Mouse (Mus musculus) liver, embryonic 12.5 days (tissue): ENCODE measurements around the gene Dst. TPM values are rescaled to one million over a fixed set of nuclear protein-coding genes. Genes with fewer than 3 reads are reported as not detected.
A peak's percentile ranks its signal among the peaks of the same experiment; 100 is the strongest.

ENCODE experiments used
- ATAC-seq: fragments of 200-750 bp; cut with Nextera tagmentation; 2 replicates; pipeline ENCODE4 v1.8.0; 2017; ENCODE audit warnings: moderate number of reproducible peaks, mild to moderate bottlenecking, moderate library complexity
- H3K27ac ChIP-seq: fragments of 300-500 bp; sonication (generic); 2 replicates; pipeline ENCODE4 v1.5.1; 2016; ENCODE audit warnings: mild to moderate bottlenecking
- H3K27me3 ChIP-seq: fragments of 300-500 bp; sonication (generic); replicated peaks from 2 replicates; pipeline ENCODE4 v1.6.1; 2016; ENCODE audit warnings: mild to moderate bottlenecking, moderate library complexity
- H3K36me3 ChIP-seq: fragments of 300-500 bp; sonication (generic); 2 replicates; pipeline ENCODE4 v1.6.1; 2016; ENCODE audit warnings: mild to moderate bottlenecking, moderate library complexity
- H3K4me1 ChIP-seq: fragments of 300-500 bp; sonication (generic); 2 replicates; pipeline ENCODE4 v1.6.1; 2016
- H3K4me2 ChIP-seq: fragments of 300-500 bp; sonication (generic); 2 replicates; pipeline ENCODE4 v1.6.1; 2016; ENCODE audit warnings: mild to moderate bottlenecking, moderate library complexity
- H3K4me3 ChIP-seq: fragments of 300-500 bp; sonication (generic); 2 replicates; pipeline ENCODE4 v1.5.1; 2016; ENCODE audit warnings: mild to moderate bottlenecking, moderate library complexity
- H3K9ac ChIP-seq: fragments of 300-500 bp; sonication (generic); 2 replicates; pipeline ENCODE4 v1.6.1; 2016; ENCODE audit warnings: mild to moderate bottlenecking, moderate library complexity
- H3K9me3 ChIP-seq: fragments of 300-500 bp; sonication (generic); replicated peaks from 2 replicates; pipeline ENCODE4 v1.6.1; 2016; ENCODE audit warnings: mild to moderate bottlenecking, moderate library complexity
- WGBS: fragments of 180-500 bp; shearing (Covaris S2); methylation state at CpG from one replicate; pipeline ENCODE4 v1.1.7; 2016; ENCODE audit not compliant: insufficient replicate concordance; 5-methylcytosine and 5-hydroxymethylcytosine counted together
- polyA plus RNA-seq: library from polyadenylated mRNA; unstranded; fragments of >200 nt; fragmentation: Nextera tagmentation; extraction: Ambion mirVana; gene quantifications from 2 replicates; pipeline ENCODE4 v1.2.1, GENCODE M21; 2016

Dst gene
- polyA plus RNA-seq, 1 experiment from 2014 or later = 5.4 TPM

- H3K27me3 ChIP-seq = no peaks in the 10 kb centered on the region
- peaks cover 5% of the 10 kb centered on the region for H3K4me1 ChIP-seq
- H3K9ac ChIP-seq = no peak overlapping the region
- no peak overlapping the region for H3K4me3 ChIP-seq
- no peak overlapping the region for H3K27ac ChIP-seq
- no peaks in the 10 kb centered on the region for H3K36me3 ChIP-seq
- no peak overlapping the region for H3K4me2 ChIP-seq
- no peaks in the 10 kb centered on the region for H3K9me3 ChIP-seq
- 56% methylated on average over 2 of the region's 2 CpGs for WGBS
- ATAC-seq = no peak
Measured at GRCm38 (mm10) chr1:34111954-34112353, 203.9 kb downstream of the Dst start.

- Histone ChIP-seq H3K9ac (no peak overlapping the region), H3K4me3 (no peak overlapping the region), H3K4me2 (no peak overlapping the region), H3K4me1 (peaks cover 5% of the 10 kb centered on the region), H3K27ac (no peak overlapping the region), H3K36me3 (no peaks in the 10 kb centered on the region), H3K27me3 (no peaks in the 10 kb centered on the region), H3K9me3 (no peaks in the 10 kb centered on the region)
- no peak for ATAC-seq
- 63% methylated on average over 11 of the region's 11 CpGs for WGBS
Measured at GRCm38 (mm10) chr1:34116444-34116843, 208.4 kb downstream of the Dst start.

GRCm38 (mm10) chr1:34117056-34117455 is 209.0 kb downstream of the Dst start:
- Histone ChIP-seq H3K4me2 (no peak overlapping the region), H3K27me3 (no peaks in the 10 kb centered on the region), H3K27ac (no peak overlapping the region), H3K36me3 (no peaks in the 10 kb centered on the region), H3K4me1 (peaks cover 5% of the 10 kb centered on the region), H3K9ac (no peak overlapping the region), H3K4me3 (no peak overlapping the region), H3K9me3 (no peaks in the 10 kb centered on the region)
- no peak for ATAC-seq
- 78% methylated on average over 9 of the region's 9 CpGs for WGBS

GRCm38 (mm10) chr1:34117709-34118108 is 209.7 kb downstream of the Dst start:
- H3K27ac ChIP-seq = no peak overlapping the region
- no peak overlapping the region for H3K4me2 ChIP-seq
- no peaks in the 10 kb centered on the region for H3K9me3 ChIP-seq
- H3K27me3 ChIP-seq = no peaks in the 10 kb centered on the region
- ATAC-seq = no peak
- H3K4me3 ChIP-seq = no peak overlapping the region
- H3K36me3 ChIP-seq = no peaks in the 10 kb centered on the region
- H3K9ac ChIP-seq = no peak overlapping the region
- 39% methylated on average over 3 of the region's 3 CpGs for WGBS
- H3K4me1 ChIP-seq = peaks cover 5% of the 10 kb centered on the region

GRCm38 (mm10) chr1:34120066-34120465 is 212.0 kb downstream of the Dst start:
- 0 out of 2 replicates have a peak overlapping the region, but pooled peaks have one; percentile 43 for H3K4me2 ChIP-seq
- no peaks in the 10 kb centered on the region for H3K27me3 ChIP-seq
- ATAC-seq = no peak

GRCm38 (mm10) chr1:34120602-34121001 is 212.6 kb downstream of the Dst start:
- Histone ChIP-seq H3K4me1 (peaks cover 5% of the 10 kb centered on the region; the same call in 1 of the 2 replicates), H3K36me3 (no peaks in the 10 kb centered on the region), H3K9me3 (no peaks in the 10 kb centered on the region), H3K27ac (no peak overlapping the region), H3K4me2 (peak overlapping the region; percentile 43; the same call in 1 of the 2 replicates), H3K27me3 (no peaks in the 10 kb centered on the region), H3K4me3 (no peak overlapping the region), H3K9ac (no peak overlapping the region)
- ATAC-seq = 0 out of 2 replicates have a peak, but pooled peaks have one; percentile 30
- WGBS = 51% methylated on average over 6 of the region's 6 CpGs

More at GRCm38 (mm10) chr1:34120066-34120465, 212.0 kb downstream of the Dst start:
- Histone ChIP-seq H3K36me3 (no peaks in the 10 kb centered on the region), H3K9ac (no peak overlapping the region), H3K4me3 (no peak overlapping the region), H3K4me1 (peaks cover 5% of the 10 kb centered on the region; the same call in 1 of the 2 replicates), H3K9me3 (no peaks in the 10 kb centered on the region), H3K27ac (no peak overlapping the region)
- 72% methylated on average over 6 of the region's 6 CpGs for WGBS

- Histone ChIP-seq H3K4me2 (peak overlapping the region; percentile 43), H3K9me3 (no peaks in the 10 kb centered on the region), H3K4me3 (peak overlapping the region; percentile 3; the same call in 1 of the 2 replicates), H3K27ac (peak overlapping the region; percentile 62; the same call in 1 of the 2 replicates), H3K27me3 (no peaks in the 10 kb centered on the region), H3K9ac (no peak overlapping the region), H3K4me1 (peaks cover 2% of the 10 kb centered on the region; the same call in 1 of the 2 replicates), H3K36me3 (no peaks in the 10 kb centered on the region)
- ATAC-seq = no peak
- 72% methylated on average over 29 of the region's 29 CpGs for WGBS
Measured at GRCm38 (mm10) chr1:34121157-34122015, 213.4 kb downstream of the Dst start.

GRCm38 (mm10) chr1:34122198-34122597 is 214.2 kb downstream of the Dst start:
- no peaks in the 10 kb centered on the region for H3K36me3 ChIP-seq
- H3K4me1 ChIP-seq = no peaks in the 10 kb centered on the region
- WGBS = 69% methylated on average over 6 of the region's 6 CpGs
- H3K9ac ChIP-seq = no peak overlapping the region
- no peaks in the 10 kb centered on the region for H3K9me3 ChIP-seq
- H3K27ac ChIP-seq = no peak overlapping the region
- H3K27me3 ChIP-seq = no peaks in the 10 kb centered on the region
- no peak for ATAC-seq
- H3K4me2 ChIP-seq = no peak overlapping the region
- no peak overlapping the region for H3K4me3 ChIP-seq

- H3K4me1 ChIP-seq = no peaks in the 10 kb centered on the region
- H3K9ac ChIP-seq = no peak overlapping the region
- no peak for ATAC-seq
- no peaks in the 10 kb centered on the region for H3K27me3 ChIP-seq
- H3K4me2 ChIP-seq = no peak overlapping the region
- WGBS = 69% methylated on average over 1 of the region's 1 CpGs
- no peaks in the 10 kb centered on the region for H3K9me3 ChIP-seq
- H3K36me3 ChIP-seq = no peaks in the 10 kb centered on the region
- H3K4me3 ChIP-seq = no peak overlapping the region
- no peak overlapping the region for H3K27ac ChIP-seq
Measured at GRCm38 (mm10) chr1:34122905-34123304, 214.9 kb downstream of the Dst start.

GRCm38 (mm10) chr1:34123334-34123733 is 215.3 kb downstream of the Dst start:
- no peaks in the 10 kb centered on the region for H3K36me3 ChIP-seq
- ATAC-seq = no peak
- H3K27ac ChIP-seq = no peak overlapping the region
- H3K9ac ChIP-seq = no peak overlapping the region
- H3K27me3 ChIP-seq = no peaks in the 10 kb centered on the region
- no peak overlapping the region for H3K4me2 ChIP-seq
- H3K9me3 ChIP-seq = no peaks in the 10 kb centered on the region
- WGBS = 67% methylated on average over 5 of the region's 5 CpGs
- no peaks in the 10 kb centered on the region for H3K4me1 ChIP-seq
- no peak overlapping the region for H3K4me3 ChIP-seq

GRCm38 (mm10) chr1:34124376-34124775 is 216.4 kb downstream of the Dst start:
- Histone ChIP-seq H3K27ac (no peak overlapping the region), H3K36me3 (no peaks in the 10 kb centered on the region), H3K27me3 (no peaks in the 10 kb centered on the region), H3K4me2 (no peak overlapping the region), H3K4me3 (no peak overlapping the region), H3K4me1 (no peaks in the 10 kb centered on the region), H3K9ac (no peak overlapping the region), H3K9me3 (no peaks in the 10 kb centered on the region)
- ATAC-seq = no peak
- WGBS = 76% methylated on average over 7 of the region's 7 CpGs

- ATAC-seq = no peak
- H3K27me3 ChIP-seq = no peaks in the 10 kb centered on the region
Measured at GRCm38 (mm10) chr1:34125148-34125547, 217.1 kb downstream of the Dst start.

More at GRCm38 (mm10) chr1:34125148-34125547, 217.1 kb downstream of the Dst start:
- H3K36me3 ChIP-seq = no peaks in the 10 kb centered on the region
- H3K4me2 ChIP-seq = no peak overlapping the region
- H3K4me3 ChIP-seq = no peak overlapping the region
- H3K9me3 ChIP-seq = no peaks in the 10 kb centered on the region
- no peak overlapping the region for H3K9ac ChIP-seq
- WGBS = 66% methylated on average over 5 of the region's 5 CpGs
- H3K4me1 ChIP-seq = no peaks in the 10 kb centered on the region
- H3K27ac ChIP-seq = no peak overlapping the region
